Mouse (Mus musculus) stomach, postnatal 0 days (tissue): ENCODE data around the gene Gm15737.

Source experiments
- CTCF ChIP-seq: IDR thresholded peaks from 2 replicates; pipeline ENCODE4 v1.5.1; 2016; ENCODE audit warnings: antibody characterized with exemption, low read depth, mild to moderate bottlenecking, moderate library complexity
- EP300 ChIP-seq: optimal IDR thresholded peaks from 2 replicates; pipeline ENCODE3; 2016; ENCODE audit warnings: antibody characterized with exemption

DNA sequence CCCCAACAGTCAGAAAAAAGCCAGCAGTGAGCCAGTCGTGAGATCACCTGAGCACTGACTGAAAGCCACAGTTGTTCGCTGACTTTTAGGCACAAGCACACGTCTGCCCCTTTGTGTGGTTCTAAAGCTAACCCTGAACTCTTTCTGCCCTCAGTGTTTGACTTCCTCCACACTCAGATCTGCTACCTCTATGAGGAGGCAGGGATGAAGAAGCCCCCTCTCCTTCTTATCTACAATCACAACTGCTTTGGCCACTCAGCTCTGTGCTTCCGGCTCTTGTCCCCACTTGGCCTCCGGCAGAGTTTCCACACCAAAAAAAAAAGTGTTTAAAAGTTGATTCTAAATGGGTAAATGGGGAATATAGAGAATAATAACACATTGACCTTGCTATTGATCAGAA, 7.0 kb downstream of the Gm15737 start:
- TF ChIP-seq CTCF (no peak), EP300 (no peak)
